Mouse (Mus musculus) olfactory bulb, adult 2 months (tissue): ENCODE measurements at regions not wholly inside any gene's neighbourhood (a gene's known extent, or its start where the extent isn't known, plus 50 kb on each side); places are given as distances from the start of the nearest gene placed in this dataset.

ENCODE experiments used
- CTCF ChIP-seq: fragments of 200-500 bp; IDR thresholded peaks from 2 replicates; pipeline ENCODE4 v1.5.1; 2012; ENCODE audit warnings: low read depth, mild to moderate bottlenecking, low read length, moderate library complexity; ENCODE audit not compliant: insufficient read depth
- POLR2A ChIP-seq: fragments of 200-500 bp; IDR thresholded peaks from 2 replicates; pipeline ENCODE4 v1.6.1; 2012; ENCODE audit warnings: mild to moderate bottlenecking, low read depth, low read length, moderate library complexity; ENCODE audit not compliant: insufficient read depth

- TF ChIP-seq CTCF (no peak), POLR2A (no peak)
Measured at GRCm38 (mm10) chr11:19253605-19254004, 234.8 kb upstream of the Meis1 start.
